Mouse (Mus musculus) spleen, postnatal 4 days (tissue): ENCODE data around the gene Bcorl1.

Experiments used
- DNase-seq, 2 experiments: peaks; one replicate each; pipeline ENCODE4 v3.0.0; 2022; ENCODE audit warnings: low spot score in 2 of 2

The Bcorl1 gene

GRCm38 (mm10) chrX:48341141-48341540 lies at the start of gene Bcorl1:
Gene Bcorl1 (plus strand): TSS chrX:48341358.
- peak; percentile 27 to 70 for DNase-seq

- DNase-seq, result no peak
These were observed 49.7 kb upstream of the Bcorl1 start for GRCm38 (mm10) chrX:48291413-48291812.

- no peak for DNase-seq
These were observed 35.8 kb upstream of the Bcorl1 start for GRCm38 (mm10) chrX:48305356-48305755.

GRCm38 (mm10) chrX:48310706-48311517 lies 30.2 kb upstream of the Bcorl1 start:
- peak in 1 of 2 experiments; percentile 21 for DNase-seq

- DNase-seq, result no peak
These were observed 29.4 kb upstream of the Bcorl1 start for GRCm38 (mm10) chrX:48311727-48312126.

- peak; percentile 92 for DNase-seq
These were observed 26.6 kb upstream of the Bcorl1 start for GRCm38 (mm10) chrX:48314530-48315079.

GRCm38 (mm10) chrX:48317444-48317843 lies 23.7 kb upstream of the Bcorl1 start:
- DNase-seq, result no peak

- DNase-seq, result peak; percentile 57 to 74
These were observed 23.0 kb upstream of the Bcorl1 start for GRCm38 (mm10) chrX:48318194-48318593.

GRCm38 (mm10) chrX:48340441-48341049 lies 613 bp upstream of the Bcorl1 start:
- peak in 1 of 2 experiments; percentile 66 for DNase-seq

GRCm38 (mm10) chrX:48341621-48342161 lies 533 bp downstream of the Bcorl1 start:
- DNase-seq, result peak; percentile 39 to 76

- no peak for DNase-seq
These were observed 1.6 kb downstream of the Bcorl1 start for GRCm38 (mm10) chrX:48342731-48343130.

- peak; percentile 84 to 89 for DNase-seq
These were observed 2.3 kb downstream of the Bcorl1 start for GRCm38 (mm10) chrX:48343461-48343952.

- peak in 1 of 2 experiments; percentile 18 for DNase-seq
These were observed 2.9 kb downstream of the Bcorl1 start for GRCm38 (mm10) chrX:48343966-48344642.

- DNase-seq, result peak; percentile 17 to 70
These were observed 3.7 kb downstream of the Bcorl1 start for GRCm38 (mm10) chrX:48344643-48345384.

GRCm38 (mm10) chrX:48345385-48345932 lies 4.3 kb downstream of the Bcorl1 start:
- DNase-seq, result peak; percentile 22 to 69

GRCm38 (mm10) chrX:48355346-48355745 lies 14.2 kb downstream of the Bcorl1 start:
- no peak for DNase-seq

GRCm38 (mm10) chrX:48365836-48366577 lies 24.8 kb downstream of the Bcorl1 start:
- DNase-seq, result no peak

- no peak for DNase-seq
These were observed 26.7 kb downstream of the Bcorl1 start for GRCm38 (mm10) chrX:48367841-48368240.

- DNase-seq, result peak; percentile 49 to 84
These were observed 42.5 kb downstream of the Bcorl1 start for GRCm38 (mm10) chrX:48383643-48384042.

GRCm38 (mm10) chrX:48385927-48386326 lies 44.8 kb downstream of the Bcorl1 start:
- DNase-seq, result no peak
